ENCODE assay signal across 14 mouse cellular contexts in the genomic region with DNA sequence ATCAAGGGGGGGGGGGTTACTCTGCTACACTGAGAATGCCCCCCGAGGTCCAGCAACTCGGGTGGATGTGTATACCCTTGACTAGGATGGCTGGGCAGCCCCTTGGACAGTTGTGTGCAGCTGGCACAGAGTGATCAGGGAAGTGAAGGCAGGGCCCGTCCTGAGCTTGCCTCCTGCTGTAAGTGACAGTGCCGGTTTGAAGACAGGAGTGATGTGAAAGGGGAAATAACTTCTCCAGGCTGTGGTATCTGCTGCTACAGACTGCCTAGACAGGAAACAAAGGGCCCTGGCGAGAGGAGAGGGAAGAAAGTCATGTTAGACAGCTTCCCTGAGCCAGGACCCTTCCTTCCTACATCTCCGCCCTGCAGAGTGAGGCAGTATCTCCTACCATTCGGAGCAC. TPM values are rescaled to one million over a fixed set of nuclear protein-coding genes. Genes with fewer than 3 reads are reported as not detected.
DNase-seq lines count a peak whose midpoint lies in the region; ATAC-seq and TF ChIP-seq lines count a peak whose summit lies in the region.
"Had no signal": no experiment of that assay in that cellular context is flagged by ENCODE, and none has a peak within 500 bp of the region (broad histone marks: within the 10 kb centered on the region; RNA-seq: fewer than 3 reads in every experiment).

No protein-coding gene starts in this region.

- no peak overlapping the region for H3K9ac ChIP-seq in hindbrain, embryonic 14.5 days
- no peak overlapping the region for H3K9ac ChIP-seq in hindbrain, embryonic 11.5 days (ENCODE audit: low read depth, low read length)
- H3K9ac ChIP-seq in MEL (ENCODE audit: control insufficient read depth, low read depth, low read length, poor library complexity, severe bottlenecking) = no peak overlapping the region
- no peak overlapping the region for H3K9ac ChIP-seq in liver, embryonic 12.5 days

- no peaks in the 10 kb centered on the region for H3K9me3 ChIP-seq in hindbrain, embryonic 14.5 days (ENCODE audit: control insufficient read depth, low read length)
- H3K9me3 ChIP-seq in hindbrain, embryonic 11.5 days (ENCODE audit: control insufficient read depth, low read length) = no peaks in the 10 kb centered on the region
- no peaks in the 10 kb centered on the region for H3K9me3 ChIP-seq in MEL (replicated peaks; ENCODE audit: insufficient read depth, low read length)
- H3K9me3 ChIP-seq in liver, embryonic 12.5 days (replicated peaks) = no peaks in the 10 kb centered on the region

- ATAC-seq in hindbrain, embryonic 14.5 days (ENCODE audit: low FRiP score) = no peak
- ATAC-seq in hindbrain, embryonic 11.5 days (ENCODE audit: low FRiP score) = no peak
- peak; percentile 30; the same call in 1 of the 2 replicates for ATAC-seq in liver, embryonic 12.5 days
- ATAC-seq: activated CD4-positive, CD25-positive, alpha-beta regulatory T cell, adult 4 months had no signal

- peak overlapping the region; percentile 78; the same call in 1 of the 2 replicates for H3K4me2 ChIP-seq in hindbrain, embryonic 14.5 days (replicated peaks)
- H3K4me2 ChIP-seq in hindbrain, embryonic 11.5 days (replicated peaks; ENCODE audit: low read depth, low read length) = no peak overlapping the region
- no peak overlapping the region for H3K4me2 ChIP-seq in liver, embryonic 12.5 days

- no peak for TF ChIP-seq RAD21 in MEL (IDR thresholded peaks at IDR 0.05; ENCODE audit: low read depth, low read length)

- H3K36me3 ChIP-seq in hindbrain, embryonic 14.5 days (replicated peaks; ENCODE audit: control insufficient read depth, insufficient read depth) = peaks cover 36% of the 10 kb centered on the region
- peaks cover 9% of the 10 kb centered on the region; the same call in 1 of the 2 replicates for H3K36me3 ChIP-seq in hindbrain, embryonic 11.5 days (ENCODE audit: control insufficient read depth, insufficient read depth, low read length)
- H3K36me3 ChIP-seq in MEL (ENCODE audit: control insufficient read depth in 1 of 2, insufficient read depth in 2 of 2, low read length in 2 of 2) = no peaks in the 10 kb centered on the region
- H3K36me3 ChIP-seq in liver, embryonic 12.5 days = no peaks in the 10 kb centered on the region

- 78% methylated on average over 7 of the region's 7 CpGs for WGBS in hindbrain, embryonic 14.5 days
- 84% methylated on average over 7 of the region's 7 CpGs for WGBS in hindbrain, embryonic 11.5 days
- 18% methylated on average over 7 of the region's 7 CpGs for WGBS in liver, embryonic 12.5 days (ENCODE audit: insufficient replicate concordance)

- H3K27me3 ChIP-seq in hindbrain, embryonic 14.5 days (ENCODE audit: control insufficient read depth, insufficient read depth, low read length) = no peaks in the 10 kb centered on the region
- no peaks in the 10 kb centered on the region for H3K27me3 ChIP-seq in hindbrain, embryonic 11.5 days (ENCODE audit: control insufficient read depth, insufficient read depth, low read length)
- H3K27me3 ChIP-seq in MEL (ENCODE audit: control insufficient read depth in 1 of 2, insufficient read depth in 2 of 2, low read length in 2 of 2) = no peaks in the 10 kb centered on the region
- peaks cover 26% of the 10 kb centered on the region for H3K27me3 ChIP-seq in liver, embryonic 12.5 days (replicated peaks)

- DNase-seq in hindbrain, embryonic 14.5 days (ENCODE audit: low spot score) = no peak
- DNase-seq in hindbrain, embryonic 11.5 days (ENCODE audit: low spot score) = no peak
- DNase-seq in A20 (ENCODE audit: low read depth, low spot score) (peak; percentile 42), MEL (ENCODE audit: low read depth, low spot score) (peak; percentile 73)
- no peak for DNase-seq in embryo, embryonic 9.5 days (ENCODE audit: extremely low spot score)
- DNase-seq in kidney, postnatal 4 days = no peak
- DNase-seq: gastrocnemius, postnatal 25 days; kidney, adult 11 months; left cerebral cortex, postnatal 4 days; right cerebral cortex, postnatal 4 days had no signal

- no peak overlapping the region for H3K4me3 ChIP-seq in hindbrain, embryonic 14.5 days (replicated peaks; ENCODE audit: low read length)
- H3K4me3 ChIP-seq in hindbrain, embryonic 11.5 days (ENCODE audit: low read depth, low read length) = no peak overlapping the region
- H3K4me3 ChIP-seq in MEL (ENCODE audit: control insufficient read depth in 1 of 2, insufficient read depth in 1 of 2, low read depth in 2 of 2, low read length in 2 of 2) = no peak overlapping the region
- H3K4me3 ChIP-seq in liver, embryonic 12.5 days = no peak overlapping the region

- H3K4me1 ChIP-seq in hindbrain, embryonic 14.5 days (replicated peaks; ENCODE audit: control insufficient read depth, insufficient read depth, low read length) = peaks cover 28% of the 10 kb centered on the region
- peaks cover 2% of the 10 kb centered on the region; the same call in 1 of the 2 replicates for H3K4me1 ChIP-seq in hindbrain, embryonic 11.5 days (replicated peaks; ENCODE audit: control insufficient read depth, insufficient read depth, low read length)
- 0 out of 4 replicates have a peak, but pooled peaks cover 0 to 8% of the 10 kb centered on the region in 2 experiments for H3K4me1 ChIP-seq in MEL (ENCODE audit: control insufficient read depth in 1 of 2, insufficient read depth in 2 of 2, low read length in 2 of 2)
- peaks cover 66% of the 10 kb centered on the region for H3K4me1 ChIP-seq in liver, embryonic 12.5 days

- no peak for TF ChIP-seq CTCF in MEL (IDR thresholded peaks at IDR 0.05 in 2 of 3, conservative IDR thresholded peaks at IDR 0.05 in 1 of 3; ENCODE audit: control insufficient read depth in 1 of 3, insufficient read depth in 1 of 3, low read depth in 2 of 3, low read length in 3 of 3, poor library complexity in 1 of 3, severe bottlenecking in 1 of 3)

- H3K27ac ChIP-seq in hindbrain, embryonic 14.5 days = no peak overlapping the region
- no peak overlapping the region for H3K27ac ChIP-seq in hindbrain, embryonic 11.5 days (ENCODE audit: low read depth, low read length)
- H3K27ac ChIP-seq in MEL (ENCODE audit: control insufficient read depth, low read depth, low read length) = no peak overlapping the region
- H3K27ac ChIP-seq in liver, embryonic 12.5 days = peak overlapping the region; percentile 17; the same call in 1 of the 2 replicates

- no peak for TF ChIP-seq POLR2A in MEL (IDR thresholded peaks at IDR 0.05; ENCODE audit: control insufficient read depth in 1 of 2, insufficient read depth in 1 of 2, low read depth in 1 of 2, low read length in 2 of 2, poor library complexity in 1 of 2)

- no peaks in the 10 kb centered on the region; the same call in 1 of the 2 replicates for H3K79me2 ChIP-seq in MEL (ENCODE audit: control insufficient read depth, insufficient read depth, low read length, poor library complexity)

- peak; percentile 28 to 53; a peak in 3 of 4 replicates for TF ChIP-seq EP300 in MEL (IDR thresholded peaks at IDR 0.05; ENCODE audit: low read depth in 1 of 2, low read length in 2 of 2)

TF ChIP-seq in MEL, 35 proteins besides CTCF, POLR2A, EP300 and RAD21:
- peak; percentile 26; the same call in 1 of the 2 replicates for TF ChIP-seq TAL1 (IDR thresholded peaks at IDR 0.05; ENCODE audit: low read length)
- 0 out of 2 replicates have a peak, but pooled peaks have one; percentile 23 for TF ChIP-seq TCF12 (IDR thresholded peaks at IDR 0.05; ENCODE audit: low read depth, low read length)
- no peak for TF ChIP-seq E2F4 (IDR thresholded peaks at IDR 0.05; ENCODE audit: borderline replicate concordance, low read depth, low read length)

RNA-seq across cellular contexts. Expression of a gene that starts 5.2 kb away (rescaled TPM):
- polyA plus RNA-seq in hindbrain, embryonic 14.5 days (2014; fragmentation: Nextera tagmentation; extraction: Ambion mirVana) = 27.5 and 31.2 TPM in 2 replicates
- 26.5 and 28.1 TPM in 2 replicates for polyA plus RNA-seq in hindbrain, embryonic 11.5 days (2014; fragmentation: Nextera tagmentation; extraction: Ambion mirVana)
- 0.33 and 0.39 TPM in 2 replicates for total RNA-seq in MEL (2012; rRNA removed)
- polyA plus RNA-seq in MEL (2012; ENCODE audit: insufficient read depth in 1 of 2, insufficient read length in 2 of 2, low read depth in 1 of 2, low replicate concordance in 2 of 2, missing spikeins in 1 of 2) = under 1 TPM in 1 of 2 experiments, not detected in 1; 0.24 TPM
- polyA plus RNA-seq in liver, embryonic 12.5 days (2016; fragmentation: Nextera tagmentation; extraction: Ambion mirVana) = 2.3 and 2.7 TPM in 2 replicates

RNA-seq across cellular contexts. Expression of a gene that starts 42.6 kb away (rescaled TPM):
- polyA plus RNA-seq in hindbrain, embryonic 14.5 days (2014; fragmentation: Nextera tagmentation; extraction: Ambion mirVana) = 12.3 and 13.1 TPM in 2 replicates
- 8.4 and 11.6 TPM in 2 replicates for polyA plus RNA-seq in hindbrain, embryonic 11.5 days (2014; fragmentation: Nextera tagmentation; extraction: Ambion mirVana)
- total RNA-seq in MEL (2012; rRNA removed) = 1.3 TPM in 2 replicates
- polyA plus RNA-seq in MEL (2012; ENCODE audit: insufficient read depth in 1 of 2, insufficient read length in 2 of 2, low read depth in 1 of 2, low replicate concordance in 2 of 2, missing spikeins in 1 of 2) = 1 to 10 TPM in 1 of 2 experiments, not detected in 1; 5.3 TPM
- polyA plus RNA-seq in liver, embryonic 12.5 days (2016; fragmentation: Nextera tagmentation; extraction: Ambion mirVana) = 2.3 and 2.8 TPM in 2 replicates

RNA-seq across cellular contexts. Expression of a gene that starts 50.5 kb away (rescaled TPM):
- not detected in 2 replicates for polyA plus RNA-seq in hindbrain, embryonic 14.5 days (2014; fragmentation: Nextera tagmentation; extraction: Ambion mirVana)
- polyA plus RNA-seq in hindbrain, embryonic 11.5 days (2014; fragmentation: Nextera tagmentation; extraction: Ambion mirVana) = not detected in 2 replicates
- not detected in 2 replicates for total RNA-seq in MEL (2012; rRNA removed)
- polyA plus RNA-seq in MEL (2012; ENCODE audit: insufficient read depth in 1 of 2, insufficient read length in 2 of 2, low read depth in 1 of 2, low replicate concordance in 2 of 2, missing spikeins in 1 of 2) = not detected
- polyA plus RNA-seq in liver, embryonic 12.5 days (2016; fragmentation: Nextera tagmentation; extraction: Ambion mirVana) = not detected in 2 replicates
- total RNA-seq: ES-E14; gastrocnemius, postnatal 25 days; left cerebral cortex, postnatal 4 days; megakaryocyte-erythroid progenitor cell, adult 5-6 weeks had no signal
- polyA plus RNA-seq: activated CD4-positive, CD25-positive, alpha-beta regulatory T cell, adult 4 months had no signal

Comparison
In these comparisons a context has a peak if more than half of its experiments do, and no peak if none do; other contexts are left out.
1. DNase-seq: peak in A20 (single experiment) and MEL (single experiment); none in hindbrain, embryonic 14.5 days (single experiment), hindbrain, embryonic 11.5 days (single experiment), embryo, embryonic 9.5 days (single experiment) and kidney, postnatal 4 days (0 of 2).